Mouse (Mus musculus) midbrain, embryonic 15.5 days (tissue): ENCODE data around the gene Ubxn10. TPM values are rescaled to one million over a fixed set of nuclear protein-coding genes. Genes with fewer than 3 reads are reported as not detected.

Experiments
- ATAC-seq: fragments of 200-750 bp; cut with Nextera tagmentation; replicated peaks from 2 replicates; pipeline ENCODE4 v1.8.0; 2017; ENCODE audit warnings: moderate TSS enrichment
- H3K27ac ChIP-seq: fragments of 300-500 bp; sonication (generic); 2 replicates; pipeline ENCODE4 v1.5.1; 2015; ENCODE audit warnings: mild to moderate bottlenecking, inconsistent platforms
- H3K27me3 ChIP-seq: fragments of 300-500 bp; sonication (generic); replicated peaks from 2 replicates; pipeline ENCODE4 v1.6.1; 2015; ENCODE audit warnings: inconsistent platforms
- H3K36me3 ChIP-seq: fragments of 300-500 bp; sonication (generic); replicated peaks from 2 replicates; pipeline ENCODE4 v1.6.1; 2015; ENCODE audit warnings: inconsistent platforms
- H3K4me1 ChIP-seq: fragments of 300-500 bp; sonication (generic); 2 replicates; pipeline ENCODE4 v1.6.1; 2015; ENCODE audit warnings: inconsistent platforms
- H3K4me2 ChIP-seq: fragments of 300-500 bp; sonication (generic); 2 replicates; pipeline ENCODE4 v1.6.1; 2015; ENCODE audit warnings: inconsistent platforms, mild to moderate bottlenecking, moderate library complexity
- H3K4me3 ChIP-seq: fragments of 300-500 bp; sonication (generic); 2 replicates; pipeline ENCODE4 v1.5.1; 2015; ENCODE audit warnings: mild to moderate bottlenecking, inconsistent platforms
- H3K9ac ChIP-seq: fragments of 300-500 bp; sonication (generic); 2 replicates; pipeline ENCODE4 v1.6.1; 2015; ENCODE audit warnings: mild to moderate bottlenecking, inconsistent platforms
- H3K9me3 ChIP-seq: fragments of 300-500 bp; sonication (generic); 2 replicates; pipeline ENCODE4 v1.6.1; 2016; ENCODE audit warnings: inconsistent platforms
- WGBS: fragments of 180-500 bp; shearing (Covaris S2); methylation state at CpG from one replicate; pipeline ENCODE4 v1.1.7; 2015; ENCODE audit warnings: mixed read lengths; 5-methylcytosine and 5-hydroxymethylcytosine counted together
- polyA plus RNA-seq: library from polyadenylated mRNA; unstranded; fragments of >200 nt; fragmentation: Nextera tagmentation; extraction: Ambion mirVana; gene quantifications from 2 replicates; pipeline ENCODE4 v1.2.1, GENCODE M21; 2015

Ubxn10 gene
- polyA plus RNA-seq, 1 experiment from 2014 or later: 4.3 TPM

- ATAC-seq: no peak
- H3K27me3 ChIP-seq: no peaks in the 10 kb centered on the region
- no peak overlapping the region for H3K4me3 ChIP-seq
- H3K9ac ChIP-seq: no peak overlapping the region
- no peak overlapping the region for H3K27ac ChIP-seq
- H3K4me2 ChIP-seq: no peak overlapping the region
- H3K36me3 ChIP-seq: no peaks in the 10 kb centered on the region
- H3K4me1 ChIP-seq: no peaks in the 10 kb centered on the region; the same call in 1 of the 2 replicates
- 55% methylated on average over 4 of the region's 4 CpGs for WGBS
- no peaks in the 10 kb centered on the region for H3K9me3 ChIP-seq
Observed at GRCm38 (mm10) chr4:138755439-138755838, 18.5 kb upstream of the Ubxn10 start.

- H3K4me1 ChIP-seq: no peaks in the 10 kb centered on the region; the same call in 1 of the 2 replicates
- ATAC-seq: no peak
- no peak overlapping the region for H3K4me3 ChIP-seq
- no peak overlapping the region for H3K4me2 ChIP-seq
- no peaks in the 10 kb centered on the region for H3K27me3 ChIP-seq
- WGBS: 84% methylated on average over 9 of the region's 9 CpGs
- no peaks in the 10 kb centered on the region for H3K36me3 ChIP-seq
- no peak overlapping the region for H3K9ac ChIP-seq
- H3K27ac ChIP-seq: no peak overlapping the region
- H3K9me3 ChIP-seq: no peaks in the 10 kb centered on the region
Observed at GRCm38 (mm10) chr4:138754432-138754831, 17.5 kb upstream of the Ubxn10 start.

GRCm38 (mm10) chr4:138753608-138754007, 16.6 kb upstream of the Ubxn10 start:
- Histone ChIP-seq H3K4me2 (no peak overlapping the region), H3K9ac (no peak overlapping the region), H3K9me3 (no peaks in the 10 kb centered on the region), H3K27ac (no peak overlapping the region), H3K4me3 (no peak overlapping the region), H3K36me3 (no peaks in the 10 kb centered on the region), H3K27me3 (no peaks in the 10 kb centered on the region), H3K4me1 (no peaks in the 10 kb centered on the region; the same call in 1 of the 2 replicates)
- no peak for ATAC-seq
- WGBS: 90% methylated on average over 3 of the region's 3 CpGs

GRCm38 (mm10) chr4:138752603-138753002, 15.6 kb upstream of the Ubxn10 start:
- Histone ChIP-seq H3K27me3 (no peaks in the 10 kb centered on the region), H3K9me3 (no peaks in the 10 kb centered on the region), H3K4me1 (peaks cover 6% of the 10 kb centered on the region; the same call in 1 of the 2 replicates), H3K9ac (no peak overlapping the region), H3K27ac (no peak overlapping the region), H3K36me3 (no peaks in the 10 kb centered on the region), H3K4me3 (no peak overlapping the region), H3K4me2 (no peak overlapping the region)
- 96% methylated on average over 6 of the region's 6 CpGs for WGBS
- ATAC-seq: no peak

- no peaks in the 10 kb centered on the region for H3K36me3 ChIP-seq
- H3K4me3 ChIP-seq: no peak overlapping the region
- H3K9ac ChIP-seq: no peak overlapping the region
- H3K27ac ChIP-seq: no peak overlapping the region
- WGBS: 56% methylated on average over 8 of the region's 8 CpGs
- ATAC-seq: peak; percentile 69
- H3K4me2 ChIP-seq: no peak overlapping the region
- H3K27me3 ChIP-seq: 0 out of 2 replicates have a peak, but pooled peaks cover 3% of the 10 kb centered on the region
- peaks cover 6% of the 10 kb centered on the region; the same call in 1 of the 2 replicates for H3K4me1 ChIP-seq
- H3K9me3 ChIP-seq: no peaks in the 10 kb centered on the region
Observed at GRCm38 (mm10) chr4:138748369-138749072, 11.6 kb upstream of the Ubxn10 start.

DNA sequence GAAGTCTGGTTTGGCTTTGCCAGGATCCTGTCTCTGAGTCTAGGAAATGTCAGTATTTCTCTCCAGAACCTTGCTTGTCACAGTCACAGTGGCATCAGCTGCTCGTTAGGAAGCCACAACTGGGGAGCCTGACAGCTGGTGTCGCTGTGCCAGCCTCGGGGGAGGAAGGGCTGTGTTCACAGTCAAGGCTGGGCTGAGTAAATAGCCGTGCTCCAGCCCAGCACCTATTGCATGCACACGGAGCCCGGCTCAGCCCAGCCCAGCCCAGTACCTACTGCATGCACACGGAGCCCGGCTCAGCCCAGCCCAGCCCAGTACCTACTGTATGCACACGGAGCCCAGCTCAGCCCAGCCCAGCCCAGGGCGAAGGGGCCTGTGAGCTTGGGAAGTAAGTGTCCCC, 10.9 kb upstream of the Ubxn10 start:
- Histone ChIP-seq H3K27ac (no peak overlapping the region), H3K4me2 (no peak overlapping the region), H3K36me3 (no peaks in the 10 kb centered on the region), H3K9me3 (no peaks in the 10 kb centered on the region), H3K9ac (no peak overlapping the region), H3K4me1 (peaks cover 6% of the 10 kb centered on the region; the same call in 1 of the 2 replicates), H3K27me3 (0 out of 2 replicates have a peak, but pooled peaks cover 3% of the 10 kb centered on the region), H3K4me3 (no peak overlapping the region)
- WGBS: 53% methylated on average over 10 of the region's 10 CpGs
- peak; percentile 79 for ATAC-seq

DNA sequence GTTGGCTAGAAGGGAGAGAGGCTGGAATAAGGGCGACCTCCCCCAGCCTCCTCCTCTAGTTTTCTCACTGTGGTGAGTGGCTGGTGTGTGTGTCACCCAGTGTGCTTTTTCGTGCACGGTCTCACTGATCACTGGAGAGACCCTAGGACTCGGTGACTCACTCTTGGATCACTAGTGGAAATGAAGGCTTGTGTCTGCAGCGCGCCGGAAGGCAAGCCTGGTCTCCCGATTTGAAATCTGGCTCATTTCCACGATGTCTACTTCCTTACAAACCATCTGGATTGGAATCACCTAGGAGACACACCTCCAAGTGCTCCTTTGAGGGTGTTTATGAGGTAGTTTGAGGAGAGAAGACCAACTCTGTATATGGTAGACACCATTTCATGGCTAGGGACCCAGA, 9.9 kb upstream of the Ubxn10 start:
- 93% methylated on average over 9 of the region's 9 CpGs for WGBS
- Histone ChIP-seq H3K9ac (no peak overlapping the region), H3K4me2 (no peak overlapping the region), H3K27me3 (0 out of 2 replicates have a peak, but pooled peaks cover 3% of the 10 kb centered on the region), H3K27ac (no peak overlapping the region), H3K4me1 (peaks cover 6% of the 10 kb centered on the region; the same call in 1 of the 2 replicates), H3K36me3 (no peaks in the 10 kb centered on the region), H3K9me3 (no peaks in the 10 kb centered on the region), H3K4me3 (no peak overlapping the region)
- ATAC-seq: no peak

GRCm38 (mm10) chr4:138745884-138746283, 8.9 kb upstream of the Ubxn10 start:
- 76% methylated on average over 4 of the region's 4 CpGs for WGBS
- 0 out of 2 replicates have a peak, but pooled peaks cover 3% of the 10 kb centered on the region for H3K27me3 ChIP-seq
- no peak overlapping the region for H3K4me3 ChIP-seq
- H3K4me2 ChIP-seq: no peak overlapping the region
- no peak for ATAC-seq
- no peaks in the 10 kb centered on the region for H3K9me3 ChIP-seq
- no peak overlapping the region for H3K9ac ChIP-seq
- H3K36me3 ChIP-seq: no peaks in the 10 kb centered on the region
- H3K27ac ChIP-seq: no peak overlapping the region
- H3K4me1 ChIP-seq: peaks cover 6% of the 10 kb centered on the region; the same call in 1 of the 2 replicates

GRCm38 (mm10) chr4:138739136-138739851, 2.3 kb upstream of the Ubxn10 start:
- Histone ChIP-seq H3K4me3 (no peak overlapping the region), H3K27me3 (0 out of 2 replicates have a peak, but pooled peaks cover 2% of the 10 kb centered on the region), H3K4me1 (peaks cover 13% of the 10 kb centered on the region), H3K9me3 (no peaks in the 10 kb centered on the region), H3K27ac (0 out of 2 replicates have a peak overlapping the region, but pooled peaks have one; percentile 20), H3K9ac (no peak overlapping the region), H3K4me2 (no peak overlapping the region), H3K36me3 (no peaks in the 10 kb centered on the region)
- 0 out of 2 replicates have a peak, but pooled peaks have one; percentile 52 for ATAC-seq
- 14% methylated on average over 7 of the region's 7 CpGs for WGBS

GRCm38 (mm10) chr4:138734863-138735262, 2.1 kb downstream of the Ubxn10 start:
- 96% methylated on average over 4 of the region's 4 CpGs for WGBS
- no peaks in the 10 kb centered on the region for H3K36me3 ChIP-seq

GRCm38 (mm10) chr4:138734105-138734504, 2.9 kb downstream of the Ubxn10 start:
- Histone ChIP-seq H3K4me2 (no peak overlapping the region), H3K9me3 (no peaks in the 10 kb centered on the region), H3K4me3 (no peak overlapping the region), H3K9ac (no peak overlapping the region), H3K4me1 (peaks cover 13% of the 10 kb centered on the region), H3K27me3 (no peaks in the 10 kb centered on the region), H3K27ac (no peak overlapping the region), H3K36me3 (no peaks in the 10 kb centered on the region)
- 78% methylated on average over 7 of the region's 7 CpGs for WGBS
- ATAC-seq: no peak

More at GRCm38 (mm10) chr4:138734863-138735262, 2.1 kb downstream of the Ubxn10 start:
- H3K4me1 ChIP-seq: peaks cover 13% of the 10 kb centered on the region
- no peaks in the 10 kb centered on the region for H3K9me3 ChIP-seq
- H3K4me2 ChIP-seq: no peak overlapping the region
- H3K4me3 ChIP-seq: no peak overlapping the region
- H3K9ac ChIP-seq: no peak overlapping the region
- H3K27ac ChIP-seq: no peak overlapping the region
- ATAC-seq: no peak
- H3K27me3 ChIP-seq: no peaks in the 10 kb centered on the region

DNA sequence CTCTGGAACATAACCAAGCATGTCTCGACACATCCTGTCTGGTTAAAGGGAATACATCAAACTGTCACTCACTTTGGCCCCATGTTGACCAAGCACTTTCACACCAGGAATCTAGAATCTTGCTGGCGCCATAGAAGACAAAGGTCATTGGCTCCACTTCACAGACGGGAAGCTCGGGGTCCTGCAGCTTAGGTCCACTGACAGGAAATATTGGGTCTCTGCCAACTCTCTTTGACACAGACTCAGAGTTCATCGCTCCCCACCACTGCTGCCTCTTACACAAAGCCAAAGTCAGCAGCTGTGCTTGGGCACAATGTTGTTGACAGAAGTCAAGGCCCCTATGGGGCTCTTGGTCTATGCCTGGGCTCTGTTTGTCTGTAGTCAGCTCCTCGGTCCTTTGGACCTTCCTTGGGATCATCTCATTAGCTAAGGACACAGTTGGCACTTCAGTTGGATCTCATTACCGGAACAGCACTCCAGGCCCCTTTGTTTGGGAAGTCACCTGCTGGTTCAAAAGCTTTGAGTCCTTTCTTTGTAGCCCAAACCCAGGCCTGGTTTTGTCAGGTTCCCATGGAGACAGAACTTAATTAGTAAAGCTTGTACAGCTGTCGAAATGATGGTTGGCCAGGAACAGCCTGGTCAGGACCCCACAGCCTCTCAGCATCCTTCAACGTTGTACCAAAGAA, 7.8 kb downstream of the Ubxn10 start:
- Histone ChIP-seq H3K4me1 (peaks cover 22% of the 10 kb centered on the region), H3K27ac (no peak overlapping the region), H3K9me3 (no peaks in the 10 kb centered on the region), H3K36me3 (no peaks in the 10 kb centered on the region), H3K4me3 (no peak overlapping the region), H3K27me3 (no peaks in the 10 kb centered on the region), H3K4me2 (no peak overlapping the region), H3K9ac (no peak overlapping the region)
- ATAC-seq: 0 out of 2 replicates have a peak, but pooled peaks have one; percentile 35
- 23% methylated on average over 9 of the region's 9 CpGs for WGBS
